Mouse (Mus musculus) ovary, adult 18-20 months (tissue): Measurements from ENCODE around the gene Vmn1r61.

Experiments used
- DNase-seq: peaks from one replicate; pipeline ENCODE4 v3.0.0; 2022; ENCODE audit warnings: low spot score, mixed read lengths

Vmn1r61 gene

GRCm38 (mm10) chr7:5613195-5613594 is at the start of gene Vmn1r61:
Vmn1r61 (minus strand) TSS chr7:5613295.
- no peak for DNase-seq
